Mouse (Mus musculus) embryonic fibroblast, embryonic 13.5 days (primary cell): ENCODE results near the gene Rps4x.

Experiments used
- CTCF ChIP-seq: IDR thresholded peaks from 2 replicates; pipeline ENCODE4 v1.5.1; 2011; ENCODE audit warnings: mild to moderate bottlenecking, control low read depth, low read length, moderate library complexity, borderline replicate concordance; ENCODE audit not compliant: insufficient read depth
- POLR2A ChIP-seq: IDR thresholded peaks from 2 replicates; pipeline ENCODE4 v1.6.1; 2011; ENCODE audit warnings: low read depth, mild to moderate bottlenecking, control low read depth, low read length, moderate library complexity

GRCm38 (mm10) chrX:102141157-102141556 is 48.0 kb downstream of the Rps4x start:
- no peak for TF ChIP-seq CTCF
- no peak for TF ChIP-seq POLR2A
